Mouse (Mus musculus): Measurements from ENCODE around the gene Ap5z1.

DNA sequence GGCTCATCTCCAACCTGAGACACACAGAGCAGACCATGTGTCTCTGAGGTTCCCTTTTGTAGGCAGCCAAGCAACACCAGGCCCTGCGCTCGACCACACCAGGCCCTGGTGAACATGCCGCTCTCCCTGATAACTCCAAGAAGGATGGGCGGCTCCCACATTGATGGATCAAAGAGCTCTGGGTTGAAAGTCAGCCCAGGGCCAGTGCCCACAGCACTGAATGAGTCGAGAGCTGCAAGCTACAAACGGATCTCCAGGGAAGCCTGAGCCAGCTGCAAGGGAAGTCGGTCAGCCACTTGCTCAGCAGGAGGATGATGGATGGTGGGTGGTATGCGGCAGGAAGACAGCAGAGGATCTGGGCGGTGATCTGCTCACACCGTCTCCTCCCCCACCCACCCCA lies 6.4 kb upstream of the Ap5z1 start:
- TF ChIP-seq CTCF (IDR thresholded peaks at IDR 0.05; ENCODE audit: low read depth) (no peak), EP300 (IDR thresholded peaks at IDR 0.05; ENCODE audit: low read depth) (no peak)

Measured in liver, postnatal 0 days (tissue).